Mouse (Mus musculus): ENCODE measurements around the gene Gpr3. TPM values are rescaled to one million over a fixed set of nuclear protein-coding genes. Genes with fewer than 3 reads are reported as not detected.

Gpr3 gene
- polyA plus RNA-seq, 1 experiment from 2014 or later = 0.74 TPM

GRCm38 (mm10) chr4:133247072-133247471, 34.7 kb upstream of the Gpr3 start:
- Histone ChIP-seq H3K36me3 (no peaks in the 10 kb centered on the region), H3K27me3 (replicated peaks) (peaks cover 76% of the 10 kb centered on the region), H3K4me2 (replicated peaks) (no peak overlapping the region), H3K9ac (no peak overlapping the region), H3K4me3 (no peak overlapping the region), H3K27ac (no peak overlapping the region), H3K9me3 (no peaks in the 10 kb centered on the region), H3K4me1 (peaks cover 13% of the 10 kb centered on the region)
- WGBS = 27% methylated on average over 15 of the region's 15 CpGs
- no peak for ATAC-seq (ENCODE audit: low FRiP score, low read depth)

GRCm38 (mm10) chr4:133244289-133244688, 32.0 kb upstream of the Gpr3 start:
- Histone ChIP-seq H3K4me1 (peaks cover 15% of the 10 kb centered on the region), H3K36me3 (no peaks in the 10 kb centered on the region), H3K27ac (no peak overlapping the region), H3K27me3 (replicated peaks) (peaks cover 64% of the 10 kb centered on the region), H3K9ac (no peak overlapping the region), H3K4me2 (replicated peaks) (no peak overlapping the region), H3K4me3 (no peak overlapping the region), H3K9me3 (no peaks in the 10 kb centered on the region)
- WGBS = 88% methylated on average over 1 of the region's 1 CpGs
- ATAC-seq (ENCODE audit: low FRiP score, low read depth) = no peak

GRCm38 (mm10) chr4:133243538-133243937, 31.2 kb upstream of the Gpr3 start:
- Histone ChIP-seq H3K4me3 (no peak overlapping the region), H3K36me3 (no peaks in the 10 kb centered on the region), H3K27ac (no peak overlapping the region), H3K27me3 (replicated peaks) (peaks cover 64% of the 10 kb centered on the region), H3K9ac (no peak overlapping the region), H3K4me1 (peaks cover 15% of the 10 kb centered on the region), H3K9me3 (no peaks in the 10 kb centered on the region), H3K4me2 (replicated peaks) (no peak overlapping the region)
- WGBS = 35% methylated on average over 13 of the region's 13 CpGs
- no peak for ATAC-seq (ENCODE audit: low FRiP score, low read depth)

GRCm38 (mm10) chr4:133242710-133243109, 30.4 kb upstream of the Gpr3 start:
- Histone ChIP-seq H3K36me3 (no peaks in the 10 kb centered on the region), H3K4me3 (no peak overlapping the region), H3K4me2 (replicated peaks) (no peak overlapping the region), H3K27me3 (replicated peaks) (peaks cover 57% of the 10 kb centered on the region), H3K4me1 (peaks cover 15% of the 10 kb centered on the region), H3K9ac (no peak overlapping the region), H3K9me3 (no peaks in the 10 kb centered on the region), H3K27ac (no peak overlapping the region)
- 50% methylated on average over 9 of the region's 9 CpGs for WGBS
- no peak for ATAC-seq (ENCODE audit: low FRiP score, low read depth)

GRCm38 (mm10) chr4:133241910-133242309, 29.6 kb upstream of the Gpr3 start:
- Histone ChIP-seq H3K27ac (no peak overlapping the region), H3K4me2 (replicated peaks) (peak overlapping the region; percentile 90), H3K4me1 (peaks cover 15% of the 10 kb centered on the region), H3K9ac (no peak overlapping the region), H3K9me3 (no peaks in the 10 kb centered on the region), H3K36me3 (no peaks in the 10 kb centered on the region), H3K4me3 (no peak overlapping the region; the same call in 1 of the 2 replicates), H3K27me3 (replicated peaks) (peaks cover 49% of the 10 kb centered on the region)
- ATAC-seq (ENCODE audit: low FRiP score, low read depth) = no peak
- 40% methylated on average over 11 of the region's 11 CpGs for WGBS

- Histone ChIP-seq H3K36me3 (no peaks in the 10 kb centered on the region), H3K9me3 (no peaks in the 10 kb centered on the region), H3K4me2 (replicated peaks) (peak overlapping the region; percentile 90), H3K9ac (peak overlapping the region; percentile 64), H3K4me3 (peak overlapping the region; percentile 49), H3K27ac (no peak overlapping the region), H3K27me3 (replicated peaks) (peaks cover 42% of the 10 kb centered on the region), H3K4me1 (peaks cover 15% of the 10 kb centered on the region)
- ATAC-seq (ENCODE audit: low FRiP score, low read depth) = peak; percentile 92
- WGBS = under 1% methylated on average over 78 of the region's 78 CpGs
Measured at GRCm38 (mm10) chr4:133240934-133241908, 28.9 kb upstream of the Gpr3 start.

GRCm38 (mm10) chr4:133240490-133240921, 28.2 kb upstream of the Gpr3 start, which contains the start of gene Map3k6:
Gene Map3k6 (plus strand): TSS chr4:133240818.
- Histone ChIP-seq H3K4me2 (replicated peaks) (peak within 1 kb of the TSS; percentile 90), H3K9ac (peak within 1 kb of the TSS; percentile 64), H3K9me3 (no peaks in the 10 kb centered on the region), H3K4me1 (peaks cover 15% of the 10 kb centered on the region), H3K36me3 (no peaks in the 10 kb centered on the region), H3K4me3 (peak within 1 kb of the TSS; percentile 49), H3K27ac (no peak within 1 kb of the TSS), H3K27me3 (replicated peaks) (peaks cover 39% of the 10 kb centered on the region)
- ATAC-seq (ENCODE audit: low FRiP score, low read depth) = 0 out of 2 replicates have a peak, but pooled peaks have one; percentile 21
- 3% methylated on average over 16 of the region's 16 CpGs for WGBS

GRCm38 (mm10) chr4:133237911-133238310, 25.6 kb upstream of the Gpr3 start:
- Histone ChIP-seq H3K4me1 (peaks cover 15% of the 10 kb centered on the region), H3K9ac (no peak overlapping the region), H3K27me3 (replicated peaks) (peaks cover 29% of the 10 kb centered on the region), H3K9me3 (no peaks in the 10 kb centered on the region), H3K36me3 (no peaks in the 10 kb centered on the region), H3K4me2 (replicated peaks) (no peak overlapping the region), H3K27ac (no peak overlapping the region), H3K4me3 (no peak overlapping the region)
- no peak for ATAC-seq (ENCODE audit: low FRiP score, low read depth)
- 67% methylated on average over 4 of the region's 4 CpGs for WGBS

- Histone ChIP-seq H3K4me3 (no peak overlapping the region), H3K4me1 (peaks cover 3% of the 10 kb centered on the region; the same call in 1 of the 2 replicates), H3K9ac (no peak overlapping the region), H3K4me2 (replicated peaks) (no peak overlapping the region), H3K27me3 (replicated peaks) (peaks cover 10% of the 10 kb centered on the region; the same call in 1 of the 2 replicates), H3K27ac (no peak overlapping the region), H3K36me3 (no peaks in the 10 kb centered on the region), H3K9me3 (no peaks in the 10 kb centered on the region)
- no peak for ATAC-seq (ENCODE audit: low FRiP score, low read depth)
- WGBS = 79% methylated on average over 5 of the region's 5 CpGs
Measured at GRCm38 (mm10) chr4:133235415-133235814, 23.1 kb upstream of the Gpr3 start.

- Histone ChIP-seq H3K4me2 (replicated peaks) (no peak overlapping the region), H3K9ac (no peak overlapping the region), H3K9me3 (no peaks in the 10 kb centered on the region), H3K27me3 (replicated peaks) (peaks cover 7% of the 10 kb centered on the region; the same call in 1 of the 2 replicates), H3K4me3 (no peak overlapping the region), H3K36me3 (no peaks in the 10 kb centered on the region), H3K4me1 (no peaks in the 10 kb centered on the region), H3K27ac (no peak overlapping the region)
- WGBS = 58% methylated on average over 5 of the region's 5 CpGs
- no peak for ATAC-seq (ENCODE audit: low FRiP score, low read depth)
Measured at GRCm38 (mm10) chr4:133234771-133235170, 22.4 kb upstream of the Gpr3 start.

- H3K27ac ChIP-seq = no peak overlapping the region
- ATAC-seq (ENCODE audit: low FRiP score, low read depth) = no peak
- no peaks in the 10 kb centered on the region for H3K9me3 ChIP-seq
- H3K4me3 ChIP-seq = no peak overlapping the region
- H3K4me2 ChIP-seq (replicated peaks) = no peak overlapping the region
- H3K9ac ChIP-seq = no peak overlapping the region
- no peaks in the 10 kb centered on the region for H3K36me3 ChIP-seq
- 41% methylated on average over 10 of the region's 10 CpGs for WGBS
- no peaks in the 10 kb centered on the region for H3K4me1 ChIP-seq
- H3K27me3 ChIP-seq (replicated peaks) = no peaks in the 10 kb centered on the region
Measured at GRCm38 (mm10) chr4:133233285-133233976, 21.1 kb upstream of the Gpr3 start.

- Histone ChIP-seq H3K4me2 (replicated peaks) (no peak overlapping the region), H3K36me3 (no peaks in the 10 kb centered on the region), H3K4me3 (no peak overlapping the region), H3K9ac (no peak overlapping the region), H3K27me3 (replicated peaks) (no peaks in the 10 kb centered on the region), H3K4me1 (no peaks in the 10 kb centered on the region), H3K9me3 (no peaks in the 10 kb centered on the region), H3K27ac (no peak overlapping the region)
- no peak for ATAC-seq (ENCODE audit: low FRiP score, low read depth)
- 63% methylated on average over 8 of the region's 8 CpGs for WGBS
Measured at GRCm38 (mm10) chr4:133229582-133229981, 17.2 kb upstream of the Gpr3 start.

Data from neural tube, embryonic 12.5 days (tissue).